Mouse (Mus musculus): ENCODE data around the gene Olfr90. TPM values are rescaled to one million over a fixed set of nuclear protein-coding genes. Genes with fewer than 3 reads are reported as not detected.

The Olfr90 gene
- polyA plus RNA-seq, 1 experiment from 2014 or later = not detected

DNA sequence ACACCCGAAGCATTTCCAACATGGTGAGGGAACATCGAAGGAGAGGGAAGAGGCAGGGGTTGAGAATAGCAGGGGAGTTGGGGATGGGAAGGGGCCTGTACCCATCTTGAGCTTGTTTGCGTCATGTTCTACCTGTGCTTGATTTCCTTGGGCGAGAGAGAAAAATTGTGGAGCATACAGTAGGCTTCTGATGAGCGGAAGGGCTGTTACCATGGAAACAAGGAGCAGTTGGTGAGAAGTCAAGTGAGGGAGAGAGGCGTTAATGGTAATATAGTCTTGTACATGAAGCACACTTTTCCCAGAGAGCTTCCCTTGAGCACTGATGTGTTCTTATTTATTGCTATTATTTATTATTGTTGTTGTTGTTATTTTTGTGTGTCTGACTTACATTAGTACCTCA lies 31.3 kb downstream of the Olfr90 start:
- TF ChIP-seq CTCF (IDR thresholded peaks at IDR 0.05; ENCODE audit: low read depth) (no peak), EP300 (optimal IDR thresholded peaks at IDR 0.05) (no peak)
- H3K9ac ChIP-seq (ENCODE audit: low read length) = no peak overlapping the region
- H3K4me1 ChIP-seq (replicated peaks; ENCODE audit: control insufficient read depth, insufficient read depth) = no peaks in the 10 kb centered on the region
- peaks cover 13% of the 10 kb centered on the region for H3K36me3 ChIP-seq (ENCODE audit: control insufficient read depth, insufficient read depth, low read length)
- H3K4me3 ChIP-seq (ENCODE audit: low read depth, low read length) = no peak overlapping the region
- DNase-seq (ENCODE audit: low spot score) (no peak), ATAC-seq (ENCODE audit: low FRiP score, low TSS enrichment) (no peak)
- H3K27me3 ChIP-seq (ENCODE audit: control insufficient read depth, insufficient read depth, low read length) = no peaks in the 10 kb centered on the region
- H3K4me2 ChIP-seq (replicated peaks; ENCODE audit: low read depth) = no peak overlapping the region
- H3K27ac ChIP-seq (replicated peaks) = no peak overlapping the region
- WGBS = 91% methylated on average over 6 of the region's 6 CpGs
- H3K9me3 ChIP-seq (ENCODE audit: control insufficient read depth, low read length) = no peaks in the 10 kb centered on the region

- Histone ChIP-seq H3K36me3 (ENCODE audit: control insufficient read depth, insufficient read depth, low read length) (peaks cover 6% of the 10 kb centered on the region; the same call in 1 of the 2 replicates), H3K4me3 (ENCODE audit: low read depth, low read length) (no peak overlapping the region), H3K27me3 (ENCODE audit: control insufficient read depth, insufficient read depth, low read length) (no peaks in the 10 kb centered on the region), H3K9ac (ENCODE audit: low read length) (no peak overlapping the region), H3K27ac (replicated peaks) (no peak overlapping the region), H3K4me1 (replicated peaks; ENCODE audit: control insufficient read depth, insufficient read depth) (peaks cover 3% of the 10 kb centered on the region; the same call in 1 of the 2 replicates), H3K9me3 (ENCODE audit: control insufficient read depth, low read length) (no peaks in the 10 kb centered on the region), H3K4me2 (replicated peaks; ENCODE audit: low read depth) (no peak overlapping the region)
- 69% methylated on average over 4 of the region's 4 CpGs for WGBS
- no peak for TF ChIP-seq CTCF (IDR thresholded peaks at IDR 0.05; ENCODE audit: low read depth)
- no peak for TF ChIP-seq EP300 (optimal IDR thresholded peaks at IDR 0.05)
- ATAC-seq (ENCODE audit: low FRiP score, low TSS enrichment) = no peak
- DNase-seq (ENCODE audit: low spot score) = no peak
These were observed 36.6 kb downstream of the Olfr90 start for GRCm38 (mm10) chr17:37051745-37052144.

- Histone ChIP-seq H3K4me2 (replicated peaks; ENCODE audit: low read depth) (peak overlapping the region; percentile 84), H3K4me1 (replicated peaks; ENCODE audit: control insufficient read depth, insufficient read depth) (peaks cover 3% of the 10 kb centered on the region; the same call in 1 of the 2 replicates), H3K27ac (replicated peaks) (no peak overlapping the region), H3K4me3 (ENCODE audit: low read depth, low read length) (peak overlapping the region; percentile 50), H3K9ac (ENCODE audit: low read length) (peak overlapping the region; percentile 65), H3K36me3 (ENCODE audit: control insufficient read depth, insufficient read depth, low read length) (no peaks in the 10 kb centered on the region), H3K27me3 (ENCODE audit: control insufficient read depth, insufficient read depth, low read length) (no peaks in the 10 kb centered on the region), H3K9me3 (ENCODE audit: control insufficient read depth, low read length) (no peaks in the 10 kb centered on the region)
- peak; percentile 21 for DNase-seq (ENCODE audit: low spot score)
- WGBS = 11% methylated on average over 25 of the region's 27 CpGs
- no peak for ATAC-seq (ENCODE audit: low FRiP score, low TSS enrichment)
- TF ChIP-seq EP300 (optimal IDR thresholded peaks at IDR 0.05) (no peak), CTCF (IDR thresholded peaks at IDR 0.05; ENCODE audit: low read depth) (no peak)
These were observed 37.4 kb downstream of the Olfr90 start for GRCm38 (mm10) chr17:37050876-37051275.

GRCm38 (mm10) chr17:37050399-37050798 lies 37.9 kb downstream of the Olfr90 start:
- H3K4me1 ChIP-seq (replicated peaks; ENCODE audit: control insufficient read depth, insufficient read depth) = peaks cover 3% of the 10 kb centered on the region; the same call in 1 of the 2 replicates
- TF ChIP-seq CTCF (IDR thresholded peaks at IDR 0.05; ENCODE audit: low read depth) (no peak), EP300 (optimal IDR thresholded peaks at IDR 0.05) (no peak)
- under 1% methylated on average over 22 of the region's 22 CpGs for WGBS
- H3K27me3 ChIP-seq (ENCODE audit: control insufficient read depth, insufficient read depth, low read length) = no peaks in the 10 kb centered on the region
- no peaks in the 10 kb centered on the region for H3K36me3 ChIP-seq (ENCODE audit: control insufficient read depth, insufficient read depth, low read length)
- DNase-seq (ENCODE audit: low spot score) (peak; percentile 68), ATAC-seq (ENCODE audit: low FRiP score, low TSS enrichment) (peak; percentile 33)
- H3K4me2 ChIP-seq (replicated peaks; ENCODE audit: low read depth) = peak overlapping the region; percentile 84
- peak overlapping the region; percentile 50 for H3K4me3 ChIP-seq (ENCODE audit: low read depth, low read length)
- H3K9ac ChIP-seq (ENCODE audit: low read length) = peak overlapping the region; percentile 65
- no peaks in the 10 kb centered on the region for H3K9me3 ChIP-seq (ENCODE audit: control insufficient read depth, low read length)
- peak overlapping the region; percentile 35; the same call in 1 of the 2 replicates for H3K27ac ChIP-seq (replicated peaks)

DNA sequence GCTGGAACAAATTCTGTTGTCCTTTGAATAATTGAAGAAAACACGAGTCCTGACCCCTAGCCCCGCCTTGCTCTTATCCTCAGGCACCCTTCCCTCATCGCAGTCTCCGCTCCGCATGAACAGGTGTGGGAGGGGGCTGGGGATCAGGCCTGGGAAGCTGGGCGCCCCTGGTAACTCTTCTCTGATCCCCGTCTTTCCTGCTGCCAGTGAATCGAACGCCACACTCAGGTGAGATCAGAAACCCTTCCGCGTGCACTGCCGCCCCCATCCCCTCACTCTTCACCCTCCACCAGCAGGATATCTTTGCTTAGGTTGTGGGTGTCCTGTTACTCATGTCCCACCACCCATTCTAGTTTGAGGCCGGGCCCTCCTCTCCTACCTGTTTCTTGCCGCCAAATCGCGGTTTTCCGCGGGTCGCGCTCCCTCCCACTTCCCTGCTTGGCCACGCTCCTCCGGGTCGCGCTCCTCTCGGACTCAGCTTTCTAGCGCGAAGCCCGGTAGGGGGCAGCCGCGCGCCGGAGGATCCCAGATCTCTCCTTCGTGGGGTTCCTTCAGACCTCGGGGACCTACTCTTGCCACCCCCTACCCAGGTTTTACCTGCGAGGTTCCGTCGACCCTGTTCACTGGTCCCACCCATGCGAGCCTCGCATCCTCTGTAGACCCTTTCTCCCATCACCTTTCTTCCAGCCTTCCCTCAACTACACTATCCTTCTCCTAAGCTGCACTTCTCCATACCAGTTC lies 38.6 kb downstream of the Olfr90 start:
- Histone ChIP-seq H3K27ac (replicated peaks) (peak overlapping the region; percentile 35; the same call in 1 of the 2 replicates), H3K27me3 (ENCODE audit: control insufficient read depth, insufficient read depth, low read length) (no peaks in the 10 kb centered on the region), H3K9me3 (ENCODE audit: control insufficient read depth, low read length) (no peaks in the 10 kb centered on the region), H3K4me3 (ENCODE audit: low read depth, low read length) (peak overlapping the region; percentile 50), H3K4me1 (replicated peaks; ENCODE audit: control insufficient read depth, insufficient read depth) (peaks cover 3% of the 10 kb centered on the region; the same call in 1 of the 2 replicates), H3K9ac (ENCODE audit: low read length) (peak overlapping the region; percentile 65), H3K36me3 (ENCODE audit: control insufficient read depth, insufficient read depth, low read length) (no peaks in the 10 kb centered on the region), H3K4me2 (replicated peaks; ENCODE audit: low read depth) (peak overlapping the region; percentile 84)
- WGBS = 12% methylated on average over 39 of the region's 39 CpGs
- ATAC-seq (ENCODE audit: low FRiP score, low TSS enrichment) = 0 out of 2 replicates have a peak, but pooled peaks have one; percentile 21
- TF ChIP-seq CTCF (IDR thresholded peaks at IDR 0.05; ENCODE audit: low read depth) (peak; percentile 77), EP300 (optimal IDR thresholded peaks at IDR 0.05) (no peak)
- peak; percentile 74 for DNase-seq (ENCODE audit: low spot score)

DNA sequence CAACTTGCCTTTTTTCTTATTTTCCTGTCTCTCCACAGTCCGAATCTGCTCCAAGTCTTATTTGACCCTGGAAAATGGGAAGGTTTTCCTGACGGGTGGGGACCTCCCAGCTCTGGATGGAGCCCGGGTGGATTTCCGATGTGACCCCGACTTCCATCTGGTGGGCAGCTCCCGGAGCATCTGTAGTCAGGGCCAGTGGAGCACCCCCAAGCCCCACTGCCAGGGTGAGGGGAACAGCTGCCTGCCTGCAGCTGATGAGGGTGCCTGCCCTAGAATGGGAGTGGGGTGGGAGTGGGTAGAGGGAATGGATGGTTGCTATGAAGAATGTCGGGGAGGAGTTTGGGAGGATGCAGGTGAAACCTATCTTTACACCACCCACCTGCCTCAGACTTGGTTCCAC lies 39.9 kb downstream of the Olfr90 start:
- ATAC-seq (ENCODE audit: low FRiP score, low TSS enrichment) (no peak), DNase-seq (ENCODE audit: low spot score) (no peak)
- no peak for TF ChIP-seq CTCF (IDR thresholded peaks at IDR 0.05; ENCODE audit: low read depth)
- no peak overlapping the region for H3K4me3 ChIP-seq (ENCODE audit: low read depth, low read length)
- H3K36me3 ChIP-seq (ENCODE audit: control insufficient read depth, insufficient read depth, low read length) = no peaks in the 10 kb centered on the region
- no peak overlapping the region for H3K9ac ChIP-seq (ENCODE audit: low read length)
- no peak overlapping the region for H3K4me2 ChIP-seq (replicated peaks; ENCODE audit: low read depth)
- no peaks in the 10 kb centered on the region for H3K9me3 ChIP-seq (ENCODE audit: control insufficient read depth, low read length)
- no peaks in the 10 kb centered on the region for H3K27me3 ChIP-seq (ENCODE audit: control insufficient read depth, insufficient read depth, low read length)
- H3K4me1 ChIP-seq (replicated peaks; ENCODE audit: control insufficient read depth, insufficient read depth) = peaks cover 3% of the 10 kb centered on the region; the same call in 1 of the 2 replicates
- WGBS = 67% methylated on average over 7 of the region's 7 CpGs
- no peak overlapping the region for H3K27ac ChIP-seq (replicated peaks)

All from stomach, postnatal 0 days (tissue).